ENCODE assay signal across 8 mouse cellular contexts in the genomic region with DNA sequence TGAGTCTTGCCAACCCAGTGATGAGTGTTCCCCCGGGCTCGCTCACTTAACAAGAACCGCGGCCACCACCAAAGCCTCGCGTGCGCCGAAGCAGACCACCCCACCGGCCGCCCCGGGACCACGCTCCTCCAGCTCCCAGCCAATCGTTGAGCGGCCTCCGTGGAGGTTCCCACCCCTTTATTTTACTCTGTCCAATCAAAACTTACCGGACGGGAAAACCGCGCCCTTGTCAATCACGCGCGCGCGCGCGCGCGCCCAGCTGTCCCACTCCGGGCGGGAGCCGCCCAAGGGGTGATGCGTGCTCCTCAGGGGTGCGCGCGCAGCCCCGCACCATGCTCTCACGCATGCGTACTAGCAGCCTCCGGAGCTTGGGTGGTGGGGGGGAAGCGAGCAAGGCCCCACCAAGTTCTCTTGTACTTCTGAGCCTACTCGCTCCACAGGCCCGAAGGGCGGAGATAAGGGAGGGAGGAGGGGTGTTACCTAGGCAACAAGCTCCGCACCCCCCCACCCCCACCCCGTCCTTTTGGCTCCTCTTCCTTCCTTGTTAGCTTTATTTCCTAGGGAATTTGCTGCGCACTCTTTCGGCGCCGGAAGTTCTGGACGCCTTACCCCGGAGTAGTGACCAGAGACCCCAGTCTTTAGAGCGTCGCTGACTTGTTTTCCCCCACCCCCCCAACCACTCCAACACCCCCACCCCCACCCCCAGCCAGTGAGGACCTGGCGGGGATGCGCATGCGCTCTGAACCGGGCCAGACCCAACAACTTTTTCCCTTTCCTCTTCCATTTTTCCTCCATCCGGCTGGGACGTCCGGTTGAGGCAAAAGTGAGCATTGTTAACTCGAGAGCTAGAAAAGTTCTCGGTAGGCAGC. TPM values are rescaled to one million over a fixed set of nuclear protein-coding genes. Genes with fewer than 3 reads are reported as not detected.
DNase-seq lines count a peak whose midpoint lies in the region; ATAC-seq and TF ChIP-seq lines count a peak whose summit lies in the region.

TSS of gene Mapk7 (minus strand) at position 278 of the 869 bp plus-strand sequence.

- peak within 1 kb of the TSS; percentile 81 for H3K4me2 ChIP-seq in CH12.LX (ENCODE audit: insufficient read depth, low read depth, poor library complexity, severe bottlenecking)
- peak within 1 kb of the TSS; percentile 84 for H3K4me2 ChIP-seq in heart, embryonic 15.5 days
- H3K4me2 ChIP-seq in liver, embryonic 16.5 days (ENCODE audit: low read depth, low read length): peak within 1 kb of the TSS; percentile 97
- H3K4me2 ChIP-seq in neural tube, embryonic 13.5 days: peak within 1 kb of the TSS; percentile 80

- peak within 1 kb of the TSS; percentile 9; the same call in 1 of the 2 replicates for H3K27ac ChIP-seq in CH12.LX (ENCODE audit: insufficient read depth, low read depth)
- peak within 1 kb of the TSS; percentile 93 for H3K27ac ChIP-seq in forebrain, embryonic 10.5 days
- H3K27ac ChIP-seq in heart, embryonic 15.5 days: peak within 1 kb of the TSS; percentile 79
- peak within 1 kb of the TSS; percentile 72 for H3K27ac ChIP-seq in liver, embryonic 16.5 days (ENCODE audit: low read length)
- H3K27ac ChIP-seq in neural tube, embryonic 13.5 days (replicated peaks): peak within 1 kb of the TSS; percentile 93
- H3K27ac ChIP-seq in testis, adult 2 months (ENCODE audit: control insufficient read depth, insufficient read depth, low read depth, low read length): peak within 1 kb of the TSS; percentile 92

- ATAC-seq in heart, embryonic 15.5 days (replicated peaks; ENCODE audit: insufficient number of reproducible peaks, insufficient read depth, low FRiP score, low read depth): peak; percentile 92
- ATAC-seq in liver, embryonic 16.5 days (ENCODE audit: low read depth): peak; percentile 98
- ATAC-seq in neural tube, embryonic 13.5 days (ENCODE audit: low read depth): peak; percentile 97

- H3K27me3 ChIP-seq in CH12.LX (replicated peaks): no peaks in the 10 kb centered on the region
- no peaks in the 10 kb centered on the region for H3K27me3 ChIP-seq in forebrain, embryonic 10.5 days (ENCODE audit: poor library complexity, severe bottlenecking)
- H3K27me3 ChIP-seq in heart, embryonic 15.5 days: no peaks in the 10 kb centered on the region
- no peaks in the 10 kb centered on the region for H3K27me3 ChIP-seq in liver, embryonic 16.5 days (ENCODE audit: control insufficient read depth, insufficient read depth, low read depth, low read length)
- no peaks in the 10 kb centered on the region for H3K27me3 ChIP-seq in neural tube, embryonic 13.5 days
- no peaks in the 10 kb centered on the region for H3K27me3 ChIP-seq in testis, adult 2 months (ENCODE audit: control insufficient read depth, insufficient read depth, low read length)

- in situ Hi-C loops in CH12.LX (cut with MboI; ENCODE audit: low pct_ligation_motif_present, low pct_unique_long_range_greater_than_20kb, low sequenced_read_pairs): loop anchor here (5.0 kb wide), 1 partner anchor 47 kb away; no protein-coding TSS in a partner anchor

- H3K9ac ChIP-seq in CH12.LX (ENCODE audit: insufficient read depth, low read depth): peak within 1 kb of the TSS; percentile 89
- H3K9ac ChIP-seq in heart, embryonic 15.5 days: peak within 1 kb of the TSS; percentile 65
- H3K9ac ChIP-seq in liver, embryonic 16.5 days (ENCODE audit: low read depth, low read length): peak within 1 kb of the TSS; percentile 78
- peak within 1 kb of the TSS; percentile 95 for H3K9ac ChIP-seq in neural tube, embryonic 13.5 days

- WGBS in forebrain, embryonic 10.5 days: under 1% methylated on average over 62 of the region's 62 CpGs
- under 1% methylated on average over 61 of the region's 62 CpGs for WGBS in heart, embryonic 15.5 days
- under 1% methylated on average over 61 of the region's 62 CpGs for WGBS in liver, embryonic 16.5 days (ENCODE audit: insufficient replicate concordance)
- under 1% methylated on average over 62 of the region's 62 CpGs for WGBS in neural tube, embryonic 13.5 days

- TF ChIP-seq RAD21 in CH12.LX (IDR thresholded peaks at IDR 0.05; ENCODE audit: low read depth, low read length): no peak

- TF ChIP-seq EP300 in CH12.LX (IDR thresholded peaks at IDR 0.05; ENCODE audit: low read length): no peak

- H3K9me3 ChIP-seq in CH12.LX (replicated peaks; ENCODE audit: low read length): peaks cover 4% of the 10 kb centered on the region
- H3K9me3 ChIP-seq in forebrain, embryonic 10.5 days: no peaks in the 10 kb centered on the region
- H3K9me3 ChIP-seq in heart, embryonic 15.5 days (replicated peaks): no peaks in the 10 kb centered on the region
- H3K9me3 ChIP-seq in liver, embryonic 16.5 days (replicated peaks; ENCODE audit: control insufficient read depth, low read length): no peaks in the 10 kb centered on the region
- H3K9me3 ChIP-seq in neural tube, embryonic 13.5 days: no peaks in the 10 kb centered on the region

- H3K36me3 ChIP-seq in CH12.LX (replicated peaks in 1 of 2; ENCODE audit: control insufficient read depth in 1 of 2, insufficient read depth in 1 of 2, low read length in 1 of 2): peaks cover 31 to 35% of the 10 kb centered on the region in 2 experiments
- H3K36me3 ChIP-seq in forebrain, embryonic 10.5 days (replicated peaks): peaks cover 39% of the 10 kb centered on the region
- H3K36me3 ChIP-seq in heart, embryonic 15.5 days: peaks cover 33% of the 10 kb centered on the region
- H3K36me3 ChIP-seq in liver, embryonic 16.5 days (ENCODE audit: control insufficient read depth, insufficient read depth): peaks cover 9% of the 10 kb centered on the region
- H3K36me3 ChIP-seq in neural tube, embryonic 13.5 days: peaks cover 35% of the 10 kb centered on the region
- no peaks in the 10 kb centered on the region for H3K36me3 ChIP-seq in testis, adult 2 months (ENCODE audit: control insufficient read depth, insufficient read depth, low read length)

- TF ChIP-seq CTCF in CH12.LX (conservative IDR thresholded peaks at IDR 0.05 in 1 of 2, IDR thresholded peaks at IDR 0.05 in 1 of 2; ENCODE audit: low read depth in 2 of 2, low read length in 2 of 2): no peak
- no peak for TF ChIP-seq CTCF in testis, adult 2 months (IDR thresholded peaks at IDR 0.05; ENCODE audit: control insufficient read depth, insufficient read depth, insufficient replicate concordance, low read depth, low read length)

- dilution Hi-C loops in CH12.LX (cut with MboI; ENCODE audit: extremely low pct_ligation_motif_present, extremely low pct_unique_long_range_greater_than_20kb, low sequenced_read_pairs): no loop called here

- TF ChIP-seq POLR2A in CH12.LX (IDR thresholded peaks at IDR 0.05; ENCODE audit: low read depth, low read length): peak; percentile 65
- TF ChIP-seq POLR2A in testis, adult 2 months (IDR thresholded peaks at IDR 0.05; ENCODE audit: control insufficient read depth, low read depth, low read length): peak; percentile 41; the same call in 1 of the 2 replicates

- H3K4me3 ChIP-seq in CH12.LX (replicated peaks in 1 of 3; ENCODE audit: low read depth in 2 of 3, low read length in 2 of 3, poor library complexity in 1 of 3): peak within 1 kb of the TSS; percentile 73 to 92 (median 87)
- peak within 1 kb of the TSS; percentile 91 for H3K4me3 ChIP-seq in forebrain, embryonic 10.5 days
- peak within 1 kb of the TSS; percentile 78 for H3K4me3 ChIP-seq in heart, embryonic 15.5 days
- H3K4me3 ChIP-seq in liver, embryonic 16.5 days (ENCODE audit: low read depth, low read length): peak within 1 kb of the TSS; percentile 86
- peak within 1 kb of the TSS; percentile 98 for H3K4me3 ChIP-seq in neural tube, embryonic 13.5 days
- peak within 1 kb of the TSS; percentile 96 for H3K4me3 ChIP-seq in testis, adult 2 months (ENCODE audit: control insufficient read depth, low read depth, low read length)

- peaks cover 10 to 29% of the 10 kb centered on the region in 2 experiments for H3K4me1 ChIP-seq in CH12.LX (ENCODE audit: control insufficient read depth in 1 of 2, insufficient read depth in 2 of 2)
- H3K4me1 ChIP-seq in forebrain, embryonic 10.5 days: peaks cover 33% of the 10 kb centered on the region
- peaks cover 22% of the 10 kb centered on the region for H3K4me1 ChIP-seq in heart, embryonic 15.5 days (replicated peaks)
- peaks cover 12% of the 10 kb centered on the region for H3K4me1 ChIP-seq in liver, embryonic 16.5 days (ENCODE audit: control insufficient read depth, low read depth, low read length)
- peaks cover 37% of the 10 kb centered on the region for H3K4me1 ChIP-seq in neural tube, embryonic 13.5 days (replicated peaks)
- peaks cover 12% of the 10 kb centered on the region for H3K4me1 ChIP-seq in testis, adult 2 months (ENCODE audit: control insufficient read depth, insufficient read depth, low read length)

- peak; percentile 99 for DNase-seq in CH12.LX (ENCODE audit: extremely low read depth)
- peak; percentile 92 for DNase-seq in c-Kit-positive CD71-negative TER-119-negative erythroid progenitor cells, embryonic 14.5 days (ENCODE audit: low read depth)
- peak; percentile 100 for DNase-seq in forebrain, embryonic 10.5 days (ENCODE audit: extremely low spot score, low spot score)
- DNase-seq in kidney, postnatal 25 days: peak; percentile 97 to 99

- H3K79me2 ChIP-seq in CH12.LX (replicated peaks; ENCODE audit: control insufficient read depth, extremely low read depth, insufficient read depth, poor library complexity, severe bottlenecking): 0 out of 2 replicates have a peak, but pooled peaks cover 2% of the 10 kb centered on the region

TF ChIP-seq in CH12.LX, 34 proteins besides CTCF, POLR2A, EP300 and RAD21 (continues in another document):
- no peak for TF ChIP-seq KAT2A (IDR thresholded peaks at IDR 0.05; ENCODE audit: insufficient replicate concordance, low read length)
- TF ChIP-seq BHLHE40 (IDR thresholded peaks at IDR 0.05; ENCODE audit: low read depth, low read length): peak; percentile 61
- TF ChIP-seq IRF4 (IDR thresholded peaks at IDR 0.05; ENCODE audit: low read depth, low read length): peak; percentile 43; the same call in 1 of the 2 replicates
- 0 out of 2 replicates have a peak, but pooled peaks have one; percentile 6 for TF ChIP-seq MEF2A (IDR thresholded peaks at IDR 0.05; ENCODE audit: borderline replicate concordance, low read depth, low read length)
- TF ChIP-seq GABPA (IDR thresholded peaks at IDR 0.05; ENCODE audit: insufficient replicate concordance, low read depth, low read length): no peak
- TF ChIP-seq ZNF384 (IDR thresholded peaks at IDR 0.05; ENCODE audit: low read depth, low read length): no peak
- TF ChIP-seq TBP (conservative IDR thresholded peaks at IDR 0.05; ENCODE audit: low read depth, low read length): 0 out of 2 replicates have a peak, but pooled peaks have one; percentile 27

RNA-seq across cellular contexts. Expression of gene Mapk7, which starts in this region (rescaled TPM):
- total RNA-seq in CH12.LX (2012; rRNA removed): 12.2 and 12.7 TPM in 2 replicates
- 5.1 and 6.3 TPM in 2 replicates for total RNA-seq in CH12.LX (2014; rRNA removed)
- 18.8 and 21.6 TPM in 2 replicates for polyA plus RNA-seq in CH12.LX (2012; ENCODE audit: insufficient read length, low read depth)
- polyA plus RNA-seq in forebrain, embryonic 10.5 days (2016; fragmentation: Nextera tagmentation; extraction: Ambion mirVana): 82.8 and 84.4 TPM in 2 replicates
- 23.0 and 33.4 TPM in 2 replicates for polyA plus RNA-seq in heart, embryonic 15.5 days (2015; fragmentation: Nextera tagmentation; extraction: Ambion mirVana)
- polyA plus RNA-seq in liver, embryonic 16.5 days (2015; fragmentation: Nextera tagmentation; extraction: Ambion mirVana): 6.5 and 7.2 TPM in 2 replicates
- 73.6 and 85.1 TPM in 2 replicates for polyA plus RNA-seq in neural tube, embryonic 13.5 days (2015; fragmentation: Nextera tagmentation; extraction: Ambion mirVana)
- 9.6 and 10.6 TPM in 2 replicates for polyA plus RNA-seq in testis, adult 2 months (2012; rRNA removed)

Comparison
In these comparisons a context has a peak if more than half of its experiments do, and no peak if none do; other contexts are left out.
1. Peak in every context shown above with its lines: DNase-seq, ATAC-seq, H3K4me3 ChIP-seq and H3K27ac ChIP-seq.
2. H3K27ac ChIP-seq: peak in every context shown above with its lines; median percentile 93 in forebrain, embryonic 10.5 days; 93 in neural tube, embryonic 13.5 days; 92 in testis, adult 2 months; 79 in heart, embryonic 15.5 days; 72 in liver, embryonic 16.5 days; 9 in CH12.LX.